In the genomic region with DNA sequence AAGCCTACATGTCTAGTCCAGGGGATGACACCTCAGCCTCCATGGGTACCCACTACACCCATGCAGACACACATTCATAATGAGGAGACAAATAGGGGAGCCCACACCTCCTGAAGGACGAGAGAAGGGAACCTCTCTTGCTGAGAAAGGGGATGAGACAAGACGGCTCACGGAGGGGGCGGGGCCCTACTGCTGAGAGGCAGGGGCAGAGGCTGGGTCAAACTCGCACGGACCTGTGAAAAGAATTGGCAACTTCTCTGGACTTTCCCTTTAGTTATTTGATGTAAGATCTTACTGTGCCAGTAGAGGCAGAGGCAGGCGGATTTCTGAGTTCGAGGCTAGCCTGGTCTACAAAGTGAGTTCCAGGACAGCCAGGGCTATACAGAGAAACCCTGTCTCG, we compare ENCODE assay signal across 26 mouse cellular contexts. TPM values are rescaled to one million over a fixed set of nuclear protein-coding genes. Genes with fewer than 3 reads are reported as not detected.
DNase-seq lines count a peak whose midpoint lies in the region; ATAC-seq and TF ChIP-seq lines count a peak whose summit lies in the region.
"Had no signal": no experiment of that assay in that cellular context is flagged by ENCODE, and none has a peak within 500 bp of the region (broad histone marks: within the 10 kb centered on the region; RNA-seq: fewer than 3 reads in every experiment).

No protein-coding gene starts in this region.

- H3K4me1 ChIP-seq in heart, embryonic 10.5 days = peaks cover 63% of the 10 kb centered on the region
- peaks cover 36 to 41% of the 10 kb centered on the region in 2 experiments for H3K4me1 ChIP-seq in liver, embryonic 14.5 days (replicated peaks; ENCODE audit: control insufficient read depth in 2 of 2, insufficient read depth in 2 of 2, low read length in 1 of 2)

- no peak overlapping the region for H3K4me3 ChIP-seq in heart, embryonic 10.5 days
- no peak overlapping the region for H3K4me3 ChIP-seq in liver, embryonic 14.5 days (ENCODE audit: insufficient read depth in 1 of 2, low read depth in 2 of 2, low read length in 2 of 2)
- H3K4me3 ChIP-seq: embryonic facial prominence, embryonic 15.5 days; forebrain, embryonic 12.5 days; gastrocnemius, adult 2 months; heart, embryonic 15.5 days; hindbrain, embryonic 13.5 days had no signal

- no peak for ATAC-seq in liver, embryonic 14.5 days (ENCODE audit: insufficient read depth)
- ATAC-seq in frontal cortex, adult (ENCODE audit: low TSS enrichment) = no peak
- ATAC-seq: forebrain, embryonic 16.5 days; hindbrain, postnatal 0 days; Patski had no signal

- H3K4me2 ChIP-seq in liver, embryonic 14.5 days (ENCODE audit: low read depth) = no peak overlapping the region; the same call in 1 of the 2 replicates
- H3K4me2 ChIP-seq: embryonic facial prominence, embryonic 15.5 days; forebrain, embryonic 12.5 days; heart, embryonic 11.5 days; heart, embryonic 15.5 days; hindbrain, embryonic 13.5 days had no signal

- H3K27me3 ChIP-seq in heart, embryonic 10.5 days (ENCODE audit: insufficient read depth, poor library complexity, severe bottlenecking) = no peaks in the 10 kb centered on the region
- no peaks in the 10 kb centered on the region for H3K27me3 ChIP-seq in liver, embryonic 14.5 days (ENCODE audit: control insufficient read depth, insufficient read depth, low read length)
- H3K27me3 ChIP-seq: embryonic facial prominence, embryonic 15.5 days; forebrain, embryonic 12.5 days; heart, embryonic 15.5 days; hindbrain, embryonic 13.5 days; Patski had no signal

- no peak overlapping the region for H3K9ac ChIP-seq in liver, embryonic 14.5 days (replicated peaks)
- H3K9ac ChIP-seq: embryonic facial prominence, embryonic 15.5 days; forebrain, embryonic 12.5 days; heart, embryonic 15.5 days; hindbrain, embryonic 13.5 days had no signal

- TF ChIP-seq CTCF in liver, embryonic 14.5 days (IDR thresholded peaks at IDR 0.05; ENCODE audit: low read depth) = no peak

- H3K36me3 ChIP-seq in heart, embryonic 10.5 days = peaks cover 39% of the 10 kb centered on the region
- peaks cover 17% of the 10 kb centered on the region for H3K36me3 ChIP-seq in liver, embryonic 14.5 days (replicated peaks; ENCODE audit: control insufficient read depth, insufficient read depth, low read depth)

- TF ChIP-seq EP300 in liver, embryonic 14.5 days (IDR thresholded peaks at IDR 0.05; ENCODE audit: low read depth) = no peak

- H3K27ac ChIP-seq in heart, embryonic 10.5 days = 0 out of 2 replicates have a peak overlapping the region, but pooled peaks have one; percentile 65
- H3K27ac ChIP-seq in liver, embryonic 14.5 days = peak overlapping the region; percentile 97
- H3K27ac ChIP-seq: embryonic facial prominence, embryonic 15.5 days; forebrain, embryonic 12.5 days; gastrocnemius, adult 2 months; heart, embryonic 15.5 days; hindbrain, embryonic 13.5 days; hindbrain, postnatal 0 days had no signal

- H3K9me3 ChIP-seq in heart, embryonic 10.5 days = no peaks in the 10 kb centered on the region
- H3K9me3 ChIP-seq in liver, embryonic 14.5 days (ENCODE audit: control insufficient read depth, low read length) = no peaks in the 10 kb centered on the region
- H3K9me3 ChIP-seq: embryonic facial prominence, embryonic 15.5 days; forebrain, embryonic 12.5 days; heart, embryonic 15.5 days; hindbrain, embryonic 13.5 days had no signal

- no peak for DNase-seq in heart, embryonic 10.5 days (ENCODE audit: low spot score)
- no peak for DNase-seq in heart, adult 18-20 months
- peak; percentile 69 for DNase-seq in liver
- DNase-seq in liver, embryonic 14.5 days (ENCODE audit: low read depth in 3 of 3, low spot score in 3 of 3) = no peak
- DNase-seq in thymus, postnatal 14 days = no peak
- DNase-seq in layer of hippocampus, adult 9-11 months = no peak
- DNase-seq: adrenal gland, adult 8-10 months; adrenal gland, postnatal 36 days; cerebellum, adult 2 months; cerebellum, postnatal 10 days; embryo, embryonic 11 days; gastrocnemius, adult 2 months; gastrocnemius, postnatal 36 days; heart, adult 11 months; heart, postnatal 14 days had no signal

- WGBS in heart, embryonic 10.5 days = 64% methylated on average over 9 of the region's 9 CpGs
- 54% methylated on average over 9 of the region's 9 CpGs for WGBS in liver, embryonic 14.5 days (ENCODE audit: insufficient replicate concordance)

RNA-seq across cellular contexts. Expression of a gene that starts 9.0 kb away (rescaled TPM):
- 25.1 and 26.9 TPM in 2 replicates for polyA plus RNA-seq in heart, embryonic 10.5 days (2016; fragmentation: Nextera tagmentation; extraction: Ambion mirVana)
- total RNA-seq in heart, adult 18-20 months (2021) = 10 to 100 TPM; 11.2 to 11.6 TPM
- 19.1 and 24.8 TPM in 2 replicates for polyA plus RNA-seq in liver, embryonic 14.5 days (2012; rRNA removed)
- polyA plus RNA-seq in liver, embryonic 14.5 days (2014; fragmentation: Nextera tagmentation; extraction: Ambion mirVana) = 10.7 and 14.0 TPM in 2 replicates

RNA-seq across cellular contexts. Expression of a gene that starts 13.4 kb away (rescaled TPM):
- 0.31 and 0.32 TPM in 2 replicates for polyA plus RNA-seq in heart, embryonic 10.5 days (2016; fragmentation: Nextera tagmentation; extraction: Ambion mirVana)
- total RNA-seq in heart, adult 18-20 months (2021) = not detected
- 0.01 and 0.02 TPM in 2 replicates for polyA plus RNA-seq in liver, embryonic 14.5 days (2012; rRNA removed)
- 0.05 TPM in 1 of 2 replicates, not detected in the other for polyA plus RNA-seq in liver, embryonic 14.5 days (2014; fragmentation: Nextera tagmentation; extraction: Ambion mirVana)
- total RNA-seq: common myeloid progenitor, adult 5-6 weeks; gastrocnemius, adult 2 months; gastrocnemius, postnatal 36 days; heart, postnatal 14 days; hematopoietic stem cell, adult 5-6 weeks had no signal

RNA-seq across cellular contexts. Expression of a gene that starts 24.8 kb away (rescaled TPM):
- polyA plus RNA-seq in heart, embryonic 10.5 days (2016; fragmentation: Nextera tagmentation; extraction: Ambion mirVana) = 7.9 and 8.1 TPM in 2 replicates
- total RNA-seq in heart, adult 18-20 months (2021) = 1 to 10 TPM; 5.2 to 5.5 TPM
- polyA plus RNA-seq in liver, embryonic 14.5 days (2012; rRNA removed) = 12.5 and 13.8 TPM in 2 replicates
- 10.6 and 12.3 TPM in 2 replicates for polyA plus RNA-seq in liver, embryonic 14.5 days (2014; fragmentation: Nextera tagmentation; extraction: Ambion mirVana)

RNA-seq across cellular contexts. Expression of a gene that starts 37.8 kb away (rescaled TPM):
- 94.1 and 120 TPM in 2 replicates for polyA plus RNA-seq in heart, embryonic 10.5 days (2016; fragmentation: Nextera tagmentation; extraction: Ambion mirVana)
- total RNA-seq in heart, adult 18-20 months (2021) = 10 to 100 TPM; 40.6 to 44.8 TPM
- 41.2 and 51.0 TPM in 2 replicates for polyA plus RNA-seq in liver, embryonic 14.5 days (2012; rRNA removed)
- 55.0 and 63.4 TPM in 2 replicates for polyA plus RNA-seq in liver, embryonic 14.5 days (2014; fragmentation: Nextera tagmentation; extraction: Ambion mirVana)

RNA-seq across cellular contexts. Expression of a gene that starts 50.3 kb away (rescaled TPM):
- 97.4 and 97.9 TPM in 2 replicates for polyA plus RNA-seq in heart, embryonic 10.5 days (2016; fragmentation: Nextera tagmentation; extraction: Ambion mirVana)
- total RNA-seq in heart, adult 18-20 months (2021) = 10 to 100 TPM; 20.1 to 22.2 TPM
- polyA plus RNA-seq in liver, embryonic 14.5 days (2012; rRNA removed) = 22.0 and 27.6 TPM in 2 replicates
- polyA plus RNA-seq in liver, embryonic 14.5 days (2014; fragmentation: Nextera tagmentation; extraction: Ambion mirVana) = 34.6 and 39.8 TPM in 2 replicates
